Mouse (Mus musculus): ENCODE data around the gene Bicra.
A peak's percentile ranks its signal among the peaks of the same experiment; 100 is the strongest.

- TF ChIP-seq GATA1 (IDR thresholded peaks at IDR 0.05; ENCODE audit: borderline replicate concordance, low read length) (peak; percentile 24; the same call in 1 of the 3 replicates), FLI1 (IDR thresholded peaks at IDR 0.05; ENCODE audit: low read length) (no peak)
Observed at GRCm38 (mm10) chr7:15949216-15949790, 98.4 kb downstream of the Bicra start.
